Mouse (Mus musculus) testis, adult 2 months (tissue): ENCODE results near the gene Gprc5d. TPM values are rescaled to one million over a fixed set of nuclear protein-coding genes. Genes with fewer than 3 reads are reported as not detected.

Source experiments
- H3K27ac ChIP-seq: fragments of 200-500 bp; 2 replicates; pipeline ENCODE4 v1.5.1; 2012; ENCODE audit warnings: low read depth, low read length; ENCODE audit not compliant: control insufficient read depth, insufficient read depth
- H3K27me3 ChIP-seq: fragments of 200-500 bp; 2 replicates; pipeline ENCODE4 v1.6.1; 2012; ENCODE audit warnings: mild to moderate bottlenecking, low read length, moderate library complexity; ENCODE audit not compliant: control insufficient read depth, insufficient read depth
- H3K36me3 ChIP-seq: fragments of 200-500 bp; 2 replicates; pipeline ENCODE4 v1.6.1; 2012; ENCODE audit warnings: mild to moderate bottlenecking, low read length; ENCODE audit not compliant: control insufficient read depth, insufficient read depth
- H3K4me1 ChIP-seq: fragments of 200-500 bp; 2 replicates; pipeline ENCODE4 v1.6.1; 2012; ENCODE audit warnings: low read length; ENCODE audit not compliant: control insufficient read depth, insufficient read depth
- H3K4me3 ChIP-seq: fragments of 200-500 bp; 2 replicates; pipeline ENCODE4 v1.5.1; 2012; ENCODE audit warnings: low read depth, mild to moderate bottlenecking, low read length, moderate library complexity, mixed read lengths; ENCODE audit not compliant: control insufficient read depth
- CTCF ChIP-seq: fragments of 200-500 bp; IDR thresholded peaks from 2 replicates; pipeline ENCODE4 v1.5.1; 2012; ENCODE audit warnings: low read depth, mild to moderate bottlenecking, inconsistent platforms, low read length, moderate library complexity; ENCODE audit not compliant: control insufficient read depth, insufficient read depth, insufficient replicate concordance
- POLR2A ChIP-seq: fragments of 200-500 bp; IDR thresholded peaks from 2 replicates; pipeline ENCODE4 v1.6.1; 2012; ENCODE audit warnings: low read depth, mild to moderate bottlenecking, inconsistent platforms, low read length, moderate library complexity; ENCODE audit not compliant: control insufficient read depth
- polyA plus RNA-seq: library from polyadenylated mRNA; depleted of rRNA; stranded (reverse); fragments of >200 nt; gene quantifications from 2 replicates; pipeline ENCODE4 v1.2.3, GENCODE M21; 2012

Gene Gprc5d
- polyA plus RNA-seq, 1 experiment: 0.65 TPM

DNA sequence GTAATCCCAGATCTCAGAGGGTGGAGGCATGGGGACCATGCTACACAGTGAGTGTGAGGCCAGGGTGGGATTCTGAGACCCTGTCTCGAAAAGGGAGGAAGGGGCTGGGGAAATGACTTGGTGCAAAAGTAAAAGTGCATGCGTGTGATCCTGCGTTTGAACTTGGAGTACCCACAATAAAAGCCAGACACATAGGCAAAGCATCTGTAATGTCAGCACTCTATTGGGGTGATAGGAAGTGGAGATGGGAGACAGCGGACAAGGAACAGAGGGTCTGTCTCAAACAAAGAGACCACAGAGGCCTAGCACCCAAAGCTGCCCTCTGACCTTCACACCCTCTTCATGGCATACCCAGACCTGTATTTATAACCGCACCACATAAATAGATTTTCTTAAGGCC lies 27.9 kb upstream of the Gprc5d start:
- Histone ChIP-seq H3K27me3 (no peaks in the 10 kb centered on the region), H3K4me1 (no peaks in the 10 kb centered on the region), H3K36me3 (no peaks in the 10 kb centered on the region), H3K27ac (no peak overlapping the region), H3K4me3 (no peak overlapping the region)
- no peak for TF ChIP-seq CTCF
- no peak for TF ChIP-seq POLR2A

DNA sequence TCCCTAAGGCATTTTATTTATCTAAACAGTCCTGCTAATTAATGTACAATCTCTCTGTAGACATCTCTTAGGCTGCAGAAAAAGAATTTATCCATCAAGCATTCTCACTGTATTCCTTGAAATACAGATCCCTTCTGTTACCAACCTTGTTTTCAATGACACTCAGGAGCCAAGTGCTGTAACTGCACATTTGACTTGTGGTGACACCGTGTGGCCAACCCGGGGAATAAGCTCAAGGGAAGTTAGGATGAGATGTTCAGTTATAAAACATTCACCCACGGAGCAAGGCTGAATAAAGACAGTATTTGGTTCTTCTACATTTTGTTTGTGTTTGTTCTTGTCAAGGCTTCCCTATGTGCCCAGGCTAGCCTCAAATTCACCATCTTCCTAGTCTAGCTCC lies 26.4 kb upstream of the Gprc5d start:
- Histone ChIP-seq H3K4me1 (no peaks in the 10 kb centered on the region), H3K27me3 (no peaks in the 10 kb centered on the region), H3K36me3 (no peaks in the 10 kb centered on the region), H3K27ac (no peak overlapping the region), H3K4me3 (no peak overlapping the region)
- TF ChIP-seq CTCF: no peak

GRCm38 (mm10) chr6:135143151-135143550 lies 25.1 kb upstream of the Gprc5d start:
- H3K27me3 ChIP-seq: no peaks in the 10 kb centered on the region
- TF ChIP-seq POLR2A: no peak
- no peak for TF ChIP-seq CTCF
- no peak overlapping the region for H3K4me3 ChIP-seq
- no peaks in the 10 kb centered on the region for H3K36me3 ChIP-seq
- no peaks in the 10 kb centered on the region for H3K4me1 ChIP-seq
- no peak overlapping the region for H3K27ac ChIP-seq

DNA sequence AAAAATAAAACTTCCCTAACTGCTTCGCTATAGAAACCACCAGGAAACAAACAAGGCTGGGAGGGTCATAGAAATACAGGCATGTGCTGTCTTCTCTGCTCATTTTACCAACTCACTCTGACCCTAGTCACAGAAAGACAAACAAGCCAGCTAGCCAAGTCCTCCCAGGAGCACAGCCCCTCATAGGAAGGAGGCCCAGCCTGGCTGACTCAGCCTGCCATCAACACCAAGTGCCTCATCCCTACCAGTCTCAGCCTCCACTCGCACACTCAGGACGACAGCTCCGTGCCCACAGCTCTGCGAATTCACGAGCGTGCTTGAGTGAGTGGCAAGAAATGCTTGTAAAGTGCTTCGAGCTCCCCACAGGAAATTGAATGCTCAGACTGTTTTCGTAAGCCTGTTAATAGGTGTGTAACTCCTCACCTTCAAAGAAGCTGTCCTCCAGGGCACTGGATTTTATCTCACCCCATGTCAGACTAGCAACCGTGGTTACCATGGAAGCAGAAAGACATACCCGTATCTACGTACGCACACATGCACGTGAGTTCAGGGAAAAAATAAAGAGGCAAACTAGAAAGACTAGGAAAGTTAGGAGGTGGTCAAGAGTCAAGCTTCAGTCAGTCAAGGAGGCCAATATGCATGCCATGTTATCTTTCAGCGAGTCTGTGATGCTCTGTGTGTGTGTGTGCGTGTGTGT lies 23.5 kb upstream of the Gprc5d start:
- Histone ChIP-seq H3K4me1 (no peaks in the 10 kb centered on the region), H3K27ac (no peak overlapping the region), H3K36me3 (no peaks in the 10 kb centered on the region), H3K4me3 (no peak overlapping the region), H3K27me3 (no peaks in the 10 kb centered on the region)
- TF ChIP-seq POLR2A (no peak), CTCF (no peak)

DNA sequence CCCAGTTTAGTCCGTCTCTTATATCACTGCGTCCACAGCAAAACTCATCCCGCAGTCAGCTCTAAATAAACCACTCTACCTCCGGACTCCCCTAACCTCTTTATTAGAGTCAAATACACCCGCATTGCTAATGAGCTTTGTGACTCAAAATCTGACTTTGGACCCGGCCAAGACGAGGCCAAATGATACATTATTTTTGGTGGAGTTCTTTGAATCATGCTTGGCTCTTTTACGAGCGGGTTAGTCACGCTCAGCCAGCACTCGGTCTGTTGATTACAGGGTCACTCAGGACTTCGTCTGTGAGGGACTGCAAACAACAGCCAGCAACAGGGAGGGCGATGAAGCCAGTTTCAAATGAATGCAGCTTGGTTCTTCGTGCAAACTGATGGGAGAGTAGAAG lies 20.7 kb upstream of the Gprc5d start:
- H3K27ac ChIP-seq: no peak overlapping the region
- no peak overlapping the region for H3K4me3 ChIP-seq
- no peaks in the 10 kb centered on the region for H3K27me3 ChIP-seq
- no peak for TF ChIP-seq CTCF
- no peak for TF ChIP-seq POLR2A
- H3K4me1 ChIP-seq: peaks cover 2% of the 10 kb centered on the region; the same call in 1 of the 2 replicates
- no peaks in the 10 kb centered on the region for H3K36me3 ChIP-seq

DNA sequence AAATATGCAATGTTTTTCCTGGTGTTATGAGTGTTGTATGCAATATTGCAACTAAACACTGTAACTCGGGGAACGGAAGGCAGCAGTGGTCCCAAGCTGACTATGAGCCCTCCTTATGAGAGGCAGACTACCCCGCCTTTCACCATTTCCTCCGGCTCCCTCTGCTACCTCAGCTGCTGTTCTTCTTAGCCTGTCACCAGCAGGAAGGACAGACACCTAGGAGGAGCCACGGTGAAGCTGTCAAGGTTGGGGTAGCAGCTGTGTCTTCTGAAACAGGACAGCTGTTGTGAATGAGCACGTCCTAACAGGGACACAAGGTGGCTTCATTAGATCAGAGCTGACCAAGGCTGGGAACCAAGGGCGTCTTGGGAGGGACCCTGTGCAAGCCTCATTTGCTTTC lies 20.1 kb upstream of the Gprc5d start:
- Histone ChIP-seq H3K27ac (no peak overlapping the region), H3K4me1 (peaks cover 2% of the 10 kb centered on the region; the same call in 1 of the 2 replicates), H3K27me3 (no peaks in the 10 kb centered on the region), H3K4me3 (no peak overlapping the region), H3K36me3 (no peaks in the 10 kb centered on the region)
- TF ChIP-seq CTCF (no peak), POLR2A (no peak)

GRCm38 (mm10) chr6:135137736-135138135 lies 19.7 kb upstream of the Gprc5d start:
- no peaks in the 10 kb centered on the region for H3K36me3 ChIP-seq
- peaks cover 2% of the 10 kb centered on the region; the same call in 1 of the 2 replicates for H3K4me1 ChIP-seq
- H3K27me3 ChIP-seq: no peaks in the 10 kb centered on the region
- H3K27ac ChIP-seq: no peak overlapping the region
- H3K4me3 ChIP-seq: no peak overlapping the region
- TF ChIP-seq CTCF (no peak), POLR2A (no peak)
